Mouse (Mus musculus) erythroblast, embryonic 14.5 days (primary cell): Measurements from ENCODE around the gene Bnipl. TPM values are rescaled to one million over a fixed set of nuclear protein-coding genes. Genes with fewer than 3 reads are reported as not detected.

ENCODE experiments used
- H3K27me3 ChIP-seq: 2 replicates; pipeline ENCODE4 v1.6.1; 2012; ENCODE audit warnings: inconsistent platforms; ENCODE audit not compliant: control insufficient read depth
- H3K36me3 ChIP-seq: 2 replicates; pipeline ENCODE4 v1.6.1; 2012; ENCODE audit warnings: mild to moderate bottlenecking, inconsistent platforms; ENCODE audit not compliant: control insufficient read depth
- H3K4me1 ChIP-seq: 2 replicates; pipeline ENCODE4 v1.6.1; 2012; ENCODE audit warnings: inconsistent platforms; ENCODE audit not compliant: control insufficient read depth
- H3K4me3 ChIP-seq: replicated peaks from 2 replicates; pipeline ENCODE3; 2012; ENCODE audit warnings: moderate library complexity, mild to moderate bottlenecking, inconsistent platforms
- H3K9me3 ChIP-seq: 2 replicates; pipeline ENCODE4 v1.6.1; 2012; ENCODE audit warnings: low read length, inconsistent platforms, mixed read lengths; ENCODE audit not compliant: control insufficient read depth
- GATA1 ChIP-seq: IDR thresholded peaks from 2 replicates; pipeline ENCODE4 v1.6.1; 2012; ENCODE audit warnings: low read length, inconsistent platforms, mixed read lengths
- TAL1 ChIP-seq: IDR thresholded peaks from 3 replicates; pipeline ENCODE4 v1.6.1; 2012; ENCODE audit warnings: low read length, inconsistent platforms, mixed read lengths
- polyA plus RNA-seq: library from polyadenylated mRNA; stranded (reverse); fragments of >175 nt; gene quantifications from 2 replicates; pipeline ENCODE4 v1.2.3, GENCODE M21; 2012

Bnipl gene
- polyA plus RNA-seq, 1 experiment, result not detected

- TF ChIP-seq TAL1, result no peak
- TF ChIP-seq GATA1, result no peak
- Histone ChIP-seq H3K27me3 (no peaks in the 10 kb centered on the region), H3K4me3 (no peak overlapping the region), H3K36me3 (peaks cover 25% of the 10 kb centered on the region), H3K4me1 (peaks cover 33% of the 10 kb centered on the region), H3K9me3 (no peaks in the 10 kb centered on the region)
Measured at GRCm38 (mm10) chr3:95273471-95273870, 22.5 kb upstream of the Bnipl start.

GRCm38 (mm10) chr3:95270766-95271364 lies 19.9 kb upstream of the Bnipl start:
- Histone ChIP-seq H3K36me3 (peaks cover 46% of the 10 kb centered on the region), H3K4me1 (peaks cover 15% of the 10 kb centered on the region), H3K4me3 (no peak overlapping the region), H3K27me3 (no peaks in the 10 kb centered on the region), H3K9me3 (peaks cover 3% of the 10 kb centered on the region)
- no peak for TF ChIP-seq TAL1
- TF ChIP-seq GATA1, result no peak

- Histone ChIP-seq H3K9me3 (peaks cover 3% of the 10 kb centered on the region), H3K36me3 (peaks cover 50% of the 10 kb centered on the region), H3K4me1 (peaks cover 5% of the 10 kb centered on the region), H3K27me3 (no peaks in the 10 kb centered on the region), H3K4me3 (no peak overlapping the region)
- TF ChIP-seq TAL1 (no peak), GATA1 (no peak)
Measured at GRCm38 (mm10) chr3:95269789-95270188, 18.8 kb upstream of the Bnipl start.

GRCm38 (mm10) chr3:95267855-95268254 lies 16.9 kb upstream of the Bnipl start:
- Histone ChIP-seq H3K36me3 (peaks cover 58% of the 10 kb centered on the region), H3K27me3 (no peaks in the 10 kb centered on the region), H3K4me1 (peaks cover 5% of the 10 kb centered on the region; the same call in 1 of the 2 replicates), H3K4me3 (no peak overlapping the region), H3K9me3 (peaks cover 3% of the 10 kb centered on the region)
- TF ChIP-seq GATA1 (no peak), TAL1 (no peak)

- peaks cover 3% of the 10 kb centered on the region for H3K9me3 ChIP-seq
- peaks cover 5% of the 10 kb centered on the region; the same call in 1 of the 2 replicates for H3K4me1 ChIP-seq
- no peak overlapping the region for H3K4me3 ChIP-seq
- no peaks in the 10 kb centered on the region for H3K27me3 ChIP-seq
- TF ChIP-seq TAL1, result no peak
- TF ChIP-seq GATA1, result no peak
- H3K36me3 ChIP-seq, result peaks cover 69% of the 10 kb centered on the region
Measured at GRCm38 (mm10) chr3:95266052-95266451, 15.1 kb upstream of the Bnipl start.

- TF ChIP-seq TAL1 (no peak), GATA1 (no peak)
- peaks cover 5% of the 10 kb centered on the region; the same call in 1 of the 2 replicates for H3K4me1 ChIP-seq
- no peaks in the 10 kb centered on the region for H3K27me3 ChIP-seq
- peaks cover 74% of the 10 kb centered on the region for H3K36me3 ChIP-seq
- no peak overlapping the region for H3K4me3 ChIP-seq
- H3K9me3 ChIP-seq, result peaks cover 3% of the 10 kb centered on the region
Measured at GRCm38 (mm10) chr3:95264724-95265123, 13.7 kb upstream of the Bnipl start.

GRCm38 (mm10) chr3:95263089-95263739 lies 12.2 kb upstream of the Bnipl start:
- TF ChIP-seq GATA1, result no peak
- no peak for TF ChIP-seq TAL1
- H3K4me3 ChIP-seq, result no peak overlapping the region
- peaks cover 5% of the 10 kb centered on the region; the same call in 1 of the 2 replicates for H3K4me1 ChIP-seq
- H3K9me3 ChIP-seq, result peaks cover 3% of the 10 kb centered on the region
- H3K27me3 ChIP-seq, result no peaks in the 10 kb centered on the region
- H3K36me3 ChIP-seq, result peaks cover 69% of the 10 kb centered on the region

- H3K4me3 ChIP-seq, result no peak overlapping the region
- peaks cover 3% of the 10 kb centered on the region for H3K9me3 ChIP-seq
- H3K27me3 ChIP-seq, result no peaks in the 10 kb centered on the region
- TF ChIP-seq TAL1, result no peak
- no peak for TF ChIP-seq GATA1
- peaks cover 67% of the 10 kb centered on the region for H3K36me3 ChIP-seq
- peaks cover 5% of the 10 kb centered on the region; the same call in 1 of the 2 replicates for H3K4me1 ChIP-seq
Measured at GRCm38 (mm10) chr3:95261975-95262374, 11.0 kb upstream of the Bnipl start.

GRCm38 (mm10) chr3:95256931-95257330 lies 5.9 kb upstream of the Bnipl start:
- Histone ChIP-seq H3K4me1 (no peaks in the 10 kb centered on the region), H3K4me3 (no peak overlapping the region), H3K9me3 (no peaks in the 10 kb centered on the region), H3K36me3 (peaks cover 64% of the 10 kb centered on the region), H3K27me3 (no peaks in the 10 kb centered on the region)
- TF ChIP-seq TAL1, result no peak
- no peak for TF ChIP-seq GATA1

- Histone ChIP-seq H3K27me3 (no peaks in the 10 kb centered on the region), H3K4me3 (no peak overlapping the region), H3K9me3 (no peaks in the 10 kb centered on the region), H3K36me3 (peaks cover 20% of the 10 kb centered on the region), H3K4me1 (peaks cover 18% of the 10 kb centered on the region)
- TF ChIP-seq GATA1 (no peak), TAL1 (no peak)
Measured at GRCm38 (mm10) chr3:95250361-95250760, 632 bp downstream of the Bnipl start.
